Mouse (Mus musculus) adipose tissue, adult 10 weeks (tissue): ENCODE measurements around the gene Dmp1. TPM values are rescaled to one million over a fixed set of nuclear protein-coding genes. Genes with fewer than 3 reads are reported as not detected.

Experiments
- polyA plus RNA-seq: library from polyadenylated mRNA; stranded (reverse); fragments of 350-450 nt; fragmentation: Illumina TruSeq; extraction: RNeasy Lipid Tissue Mini Kit (QIAGEN cat#74804); gene quantifications from one replicate; pipeline ENCODE4 v1.2.3, GENCODE M21; 2014; ENCODE audit warnings: low read depth, low replicate concordance

The Dmp1 gene
- polyA plus RNA-seq, result not detected

DNA sequence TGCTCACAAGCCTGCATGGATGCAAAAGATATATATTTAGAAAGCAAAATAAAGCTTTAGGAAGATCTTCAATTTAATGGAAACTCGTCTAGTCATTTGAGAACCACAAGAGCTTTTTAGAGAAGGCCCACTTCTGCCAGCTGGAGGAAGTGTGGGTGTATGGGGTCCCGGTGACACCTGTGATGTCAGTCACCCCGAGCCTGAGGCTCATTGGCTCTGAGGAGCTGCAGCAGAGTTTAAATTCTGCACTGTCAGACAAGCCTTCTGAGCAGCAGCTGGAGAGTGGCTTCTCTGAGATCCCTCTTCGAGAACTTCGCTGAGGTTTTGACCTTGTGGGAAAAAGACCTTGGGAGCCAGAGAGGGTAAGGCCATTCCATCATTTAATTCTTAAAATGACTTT lies at the start of gene Dmp1:
Gene Dmp1, plus strand, starts transcription at position 263 of the 400 bp plus-strand sequence.

DNA sequence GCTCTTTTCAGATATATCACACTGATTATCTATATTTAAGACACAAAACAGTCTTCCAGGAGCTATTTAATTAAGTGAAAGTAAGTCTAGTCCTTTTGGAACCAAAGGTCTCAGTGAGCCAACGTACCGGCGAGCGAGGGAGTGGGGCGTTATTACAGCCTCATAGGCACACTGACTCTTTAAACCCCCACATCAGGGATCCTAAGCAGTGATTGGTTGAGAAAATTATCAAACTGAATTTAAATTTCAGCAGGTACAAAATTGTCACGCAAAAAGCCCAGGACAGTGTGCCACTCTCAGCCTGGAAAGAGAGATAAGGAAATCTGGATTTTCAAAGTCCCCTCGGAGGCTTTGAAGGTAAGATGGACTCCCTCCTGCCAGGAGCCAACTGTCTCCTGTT lies 32.0 kb upstream of the Dmp1 start, which contains the start of gene Dspp:
Gene Dspp, plus strand, starts transcription at position 301 of the 400 bp plus-strand sequence.

Other genes starting within 250 kb of the Dmp1 start
- gene Hsd17b13, start 225.2 kb upstream of the Dmp1 start, polyA plus RNA-seq, result not detected
- gene Hsd17b11, start 180.7 kb upstream of the Dmp1 start, polyA plus RNA-seq, result 60.2 TPM
- gene Nudt9, start 156.3 kb upstream of the Dmp1 start, polyA plus RNA-seq, result 57.1 TPM
- not detected for gene Gm17660, start 125.0 kb upstream of the Dmp1 start, polyA plus RNA-seq
- 169 TPM for gene Sparcl1, start 88.9 kb upstream of the Dmp1 start, polyA plus RNA-seq
- not detected for gene Dspp, start 31.9 kb upstream of the Dmp1 start, polyA plus RNA-seq
- not detected for gene Ibsp, start 96.6 kb downstream of the Dmp1 start, polyA plus RNA-seq
- not detected for gene Mepe, start 122.7 kb downstream of the Dmp1 start, polyA plus RNA-seq
- gene Spp1, start 232.5 kb downstream of the Dmp1 start, polyA plus RNA-seq, result 3.4 TPM